19 mouse cellular contexts compared by ENCODE assay signal in the genomic region with DNA sequence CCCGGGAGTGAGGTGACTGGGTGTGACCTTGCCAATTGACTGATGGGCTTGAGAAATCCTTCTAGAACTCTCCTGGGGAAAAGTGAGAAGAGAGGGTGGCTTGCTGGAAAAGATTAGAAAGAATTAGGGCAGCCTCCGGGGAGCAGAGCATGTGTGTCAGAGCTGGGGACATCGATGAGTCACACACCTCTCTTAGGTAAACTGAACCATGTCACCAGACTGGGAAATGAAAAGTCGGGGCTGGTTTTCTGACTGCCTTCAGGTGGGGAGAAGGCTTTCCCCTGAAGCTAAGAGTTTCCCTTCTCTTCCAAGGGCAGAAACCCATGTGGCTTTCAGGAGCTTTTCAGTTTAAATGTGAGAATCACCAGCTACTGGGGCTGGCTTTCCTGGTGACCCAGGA.
"Had no signal": no experiment of that assay in that cellular context is flagged by ENCODE, and none has a peak within 500 bp of the region (broad histone marks: within the 10 kb centered on the region; RNA-seq: fewer than 3 reads in every experiment).

No protein-coding gene starts in this region.

- DNase-seq: liver, embryonic 13.5 days; lung, adult 18-20 months; lung, embryonic 14.5 days; lung, postnatal 10 days; lung, postnatal 4 days; retina, postnatal 1 day; right cerebral cortex, adult 18-20 months; right cerebral cortex, postnatal 14 days; thymus, adult 18-20 months; thymus, postnatal 14 days; thymus, postnatal 36 days had no signal

- H3K4me2 ChIP-seq: liver, embryonic 13.5 days; liver, embryonic 15.5 days; lung, embryonic 14.5 days; midbrain, embryonic 13.5 days; neural tube, embryonic 13.5 days; neural tube, embryonic 15.5 days; stomach, embryonic 15.5 days had no signal

- H3K27me3 ChIP-seq: liver, embryonic 13.5 days; liver, embryonic 15.5 days; midbrain, embryonic 13.5 days; neural tube, embryonic 13.5 days; neural tube, embryonic 15.5 days; stomach, embryonic 15.5 days had no signal

- ATAC-seq: midbrain, embryonic 13.5 days; midbrain, embryonic 16.5 days had no signal

- H3K9me3 ChIP-seq: liver, embryonic 13.5 days; liver, embryonic 15.5 days; midbrain, embryonic 10.5 days; midbrain, embryonic 13.5 days; neural tube, embryonic 13.5 days; neural tube, embryonic 15.5 days; stomach, embryonic 15.5 days had no signal

- H3K4me1 ChIP-seq: liver, embryonic 13.5 days; liver, embryonic 15.5 days; midbrain, embryonic 10.5 days; midbrain, embryonic 13.5 days; neural tube, embryonic 13.5 days; neural tube, embryonic 15.5 days; stomach, embryonic 15.5 days had no signal

- H3K27ac ChIP-seq: liver, embryonic 13.5 days; liver, embryonic 15.5 days; midbrain, embryonic 10.5 days; midbrain, embryonic 13.5 days; neural tube, embryonic 13.5 days; neural tube, embryonic 15.5 days; stomach, embryonic 15.5 days had no signal

- H3K4me3 ChIP-seq: liver, embryonic 13.5 days; liver, embryonic 15.5 days; midbrain, embryonic 10.5 days; midbrain, embryonic 13.5 days; myocyte; neural tube, embryonic 13.5 days; neural tube, embryonic 15.5 days; stomach, embryonic 15.5 days had no signal

- H3K9ac ChIP-seq: liver, embryonic 13.5 days; liver, embryonic 15.5 days; lung, embryonic 14.5 days; midbrain, embryonic 13.5 days; neural tube, embryonic 13.5 days; neural tube, embryonic 15.5 days; stomach, embryonic 15.5 days had no signal

- H3K36me3 ChIP-seq: liver, embryonic 13.5 days; liver, embryonic 15.5 days; midbrain, embryonic 10.5 days; midbrain, embryonic 13.5 days; neural tube, embryonic 13.5 days; neural tube, embryonic 15.5 days; stomach, embryonic 15.5 days had no signal
